Mouse (Mus musculus) left cerebral cortex, adult 9 months (tissue): Measurements from ENCODE around the gene Trim9.

Source experiments
- DNase-seq, 2 experiments: peaks; one replicate each; pipeline ENCODE4 v3.0.0; 2022; ENCODE audit warnings: low spot score in 2 of 2

Gene Trim9

DNA sequence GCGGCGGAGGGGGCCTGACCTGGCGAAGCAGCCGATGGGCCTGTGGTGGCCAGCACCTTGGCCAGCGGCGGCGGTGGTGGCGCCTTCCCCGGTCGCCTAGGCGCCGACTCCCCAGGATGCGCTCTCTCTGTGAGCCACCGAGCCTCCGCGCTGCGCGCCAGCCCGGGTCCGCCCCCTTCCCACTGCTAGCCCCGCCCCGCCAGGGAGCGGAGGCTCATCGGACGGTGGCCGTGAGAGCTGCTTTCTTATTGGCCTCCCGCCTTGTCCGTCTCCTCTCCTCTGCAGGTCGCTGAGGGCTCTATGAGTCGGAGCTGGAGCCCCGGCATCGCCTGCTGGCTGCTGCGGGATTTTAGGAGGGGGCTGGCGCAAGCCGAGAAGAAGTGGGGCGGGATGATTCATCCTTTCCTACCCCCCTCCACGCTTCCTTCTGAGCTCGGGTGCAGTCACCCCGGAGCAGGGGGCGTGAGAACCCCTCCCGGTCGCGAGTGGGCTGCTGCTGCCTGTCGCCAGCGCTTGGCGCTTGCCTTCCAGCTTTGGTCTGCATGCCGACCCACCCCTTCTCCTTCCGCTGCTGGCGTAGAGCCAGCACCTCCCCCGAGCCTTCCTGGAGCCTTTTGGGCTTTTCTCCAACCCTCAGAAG is at the start of gene Trim9:
TSS of gene Trim9 (minus strand) at position 413 of the 640 bp plus-strand sequence.
- DNase-seq: peak; percentile 98

DNA sequence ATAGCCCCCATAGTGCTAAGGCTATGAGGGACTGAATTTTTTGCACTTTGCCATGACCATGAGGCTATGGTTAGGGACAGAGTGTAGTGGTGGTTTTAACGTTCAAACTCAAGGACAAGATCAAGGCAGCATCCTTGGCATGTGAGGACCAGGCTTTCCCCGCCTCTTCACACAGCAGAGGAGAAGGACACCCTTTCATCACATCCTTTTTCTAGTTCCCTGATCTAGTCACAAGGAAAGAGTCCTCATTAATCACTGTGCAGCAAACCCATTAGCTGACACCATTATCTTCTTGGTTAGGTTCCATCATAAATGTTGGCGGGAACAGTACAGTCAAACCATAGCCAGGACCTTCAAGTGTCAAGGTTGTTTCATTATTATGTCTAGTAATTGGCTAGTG is 47.6 kb upstream of the Trim9 start:
- no peak for DNase-seq

DNA sequence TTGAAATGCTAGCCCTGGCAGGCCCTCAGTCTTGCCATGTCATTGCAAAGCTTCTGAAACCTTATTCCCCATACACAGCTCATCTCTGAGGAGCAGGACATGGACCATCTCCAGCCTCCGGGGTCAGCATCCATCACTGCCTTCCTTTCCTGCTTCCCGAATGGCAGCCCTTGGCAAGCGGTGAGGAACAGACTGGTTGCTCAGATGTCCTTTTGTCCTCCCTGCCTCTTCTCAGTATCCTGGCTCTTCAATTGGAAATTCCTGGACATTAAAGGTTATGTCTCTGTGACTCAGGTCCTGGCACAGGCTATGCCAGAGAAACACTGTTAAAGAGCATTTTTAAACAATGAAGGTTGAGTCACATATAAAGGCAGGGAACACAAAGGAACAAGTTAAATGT is 43.8 kb upstream of the Trim9 start:
- no peak for DNase-seq

DNA sequence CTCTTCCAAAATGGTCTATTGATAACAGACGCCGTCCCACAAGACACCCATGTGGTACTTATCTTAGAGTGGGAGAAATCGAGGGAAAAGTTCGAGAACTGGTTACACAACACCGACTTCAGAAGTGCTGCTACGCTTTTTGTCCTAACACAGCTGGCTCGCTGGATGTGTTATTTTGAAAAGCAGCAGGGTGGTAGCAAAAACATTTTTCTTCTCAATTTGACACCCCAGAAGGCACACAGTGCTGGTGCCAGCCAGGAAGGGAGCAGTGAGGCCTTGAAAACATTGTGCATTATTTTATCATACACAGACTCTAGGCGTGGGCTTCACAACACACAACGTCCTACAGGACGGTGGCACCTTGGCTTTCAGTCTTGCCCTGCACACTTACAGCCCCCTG is 27.6 kb upstream of the Trim9 start:
- no peak for DNase-seq

DNA sequence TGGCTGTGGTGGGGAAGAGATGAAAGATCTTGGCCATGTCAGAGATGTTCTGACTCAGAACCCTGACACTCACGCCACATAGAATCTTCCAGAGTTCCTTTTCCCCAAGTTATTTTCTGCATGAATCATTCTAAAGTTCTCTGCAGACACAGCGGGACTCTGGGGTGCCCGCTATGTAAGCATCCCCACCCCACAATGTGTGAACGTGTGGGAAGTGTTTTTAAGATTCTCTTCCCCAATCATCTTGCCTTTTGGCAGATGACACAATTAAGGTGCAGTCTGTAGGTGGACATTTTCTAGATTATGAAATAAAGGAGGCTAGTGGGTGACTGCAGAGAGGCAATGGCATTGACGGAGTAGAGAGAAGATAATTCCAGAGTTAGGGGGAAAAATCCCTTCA is 25.5 kb upstream of the Trim9 start:
- peak; percentile 57 to 58 for DNase-seq

DNA sequence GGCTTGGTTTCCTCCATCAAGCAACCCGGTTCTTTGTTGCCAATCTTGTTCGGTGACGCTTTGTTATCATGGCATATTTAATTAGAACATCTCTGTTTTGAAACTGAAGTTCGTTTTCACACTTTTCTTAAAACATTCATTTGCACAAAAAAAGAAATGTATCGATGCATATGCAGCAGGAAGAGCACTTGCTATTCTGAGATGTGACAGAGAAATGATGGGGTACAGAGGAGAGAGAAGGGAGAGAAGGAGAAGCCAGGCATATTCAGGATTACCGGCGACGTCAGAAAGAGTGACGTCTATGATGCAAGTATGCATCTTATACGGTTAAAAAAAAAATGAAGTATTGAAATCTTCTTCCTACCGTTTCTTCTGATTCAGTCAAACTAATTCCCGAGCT is 21.9 kb upstream of the Trim9 start:
- DNase-seq: no peak

DNA sequence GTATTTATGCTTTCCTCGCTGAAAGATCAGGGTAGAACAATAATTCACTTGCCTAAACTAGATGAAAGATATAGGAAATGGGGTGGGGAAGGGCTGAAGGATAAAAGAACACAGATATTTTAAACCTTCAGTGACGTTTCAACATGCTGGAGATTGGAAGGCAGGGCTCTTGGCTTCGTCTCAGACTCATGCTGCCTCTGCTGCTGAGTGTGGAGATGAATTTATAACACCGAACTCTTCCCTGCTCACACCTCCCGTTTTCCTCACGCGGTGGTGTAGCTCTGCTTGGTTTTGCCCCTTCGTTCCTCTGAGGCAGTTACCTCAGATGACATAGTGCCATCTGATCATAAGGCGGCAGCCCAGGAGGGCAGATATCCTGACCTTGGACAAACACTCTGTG is 21.4 kb upstream of the Trim9 start:
- DNase-seq: peak in 1 of 2 experiments; percentile 62

DNA sequence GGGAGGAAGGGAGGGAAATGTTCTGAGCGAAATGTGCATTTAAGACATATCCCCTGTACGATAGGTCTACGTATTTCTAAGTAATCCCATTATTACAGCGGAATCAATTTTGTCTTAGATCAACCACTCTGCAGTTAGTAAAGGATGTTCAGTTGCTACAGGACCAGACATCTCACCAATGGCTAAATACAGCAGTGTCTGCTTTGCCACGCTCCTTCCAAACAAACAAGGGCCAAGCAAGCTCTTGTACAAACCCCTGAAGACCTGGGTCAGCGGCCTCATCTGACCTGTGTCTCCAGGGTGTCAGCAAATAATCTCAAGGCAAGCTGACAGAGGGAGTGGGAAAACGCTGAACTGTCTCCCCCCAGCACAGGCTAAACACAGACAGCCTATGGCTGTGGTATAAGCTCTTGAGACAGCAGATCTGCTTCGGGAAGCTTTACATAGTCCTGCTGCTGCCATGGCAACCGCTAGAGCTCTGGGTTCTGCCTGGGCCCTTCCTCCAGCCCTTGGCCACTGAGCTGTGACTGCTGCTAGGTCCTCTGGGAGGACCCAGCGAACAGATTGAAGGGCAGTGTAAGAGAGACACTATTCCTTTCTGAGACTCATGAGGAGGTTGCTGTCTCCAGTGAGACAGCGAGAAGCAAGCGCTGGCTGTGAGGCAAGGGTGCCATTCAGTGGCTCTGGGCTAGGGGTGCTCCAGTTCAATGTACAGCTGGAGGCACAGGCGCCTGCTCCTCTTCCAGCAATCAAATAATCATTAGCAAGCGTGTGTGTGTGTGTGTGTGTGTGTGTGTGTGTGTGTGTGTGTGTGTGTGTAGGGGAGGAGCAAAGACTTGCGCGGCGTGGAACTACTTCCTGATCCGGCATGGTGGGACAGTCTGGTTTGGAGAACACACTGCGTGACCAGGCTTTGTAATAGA is 20.2 kb upstream of the Trim9 start:
- DNase-seq: peak; percentile 76 to 84

DNA sequence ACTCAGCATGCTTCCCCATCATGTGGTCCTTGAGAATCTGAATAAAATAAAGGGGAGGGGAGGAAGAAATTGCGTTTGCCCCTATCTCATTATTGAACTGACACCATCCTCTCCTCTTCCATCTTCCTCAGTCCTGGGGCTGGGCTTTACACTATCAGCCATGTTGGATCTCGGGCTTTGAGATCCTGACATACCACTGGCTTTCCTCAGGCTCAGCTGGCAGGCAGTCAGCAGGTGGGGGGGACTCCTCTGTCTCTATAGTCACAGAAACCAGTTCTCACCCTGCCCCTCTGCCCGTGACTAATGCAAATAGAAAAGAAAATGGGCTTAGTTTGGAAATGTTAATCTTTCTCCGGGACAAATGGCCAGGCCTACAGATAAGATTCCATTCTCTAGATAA is 15.6 kb upstream of the Trim9 start:
- DNase-seq: no peak

DNA sequence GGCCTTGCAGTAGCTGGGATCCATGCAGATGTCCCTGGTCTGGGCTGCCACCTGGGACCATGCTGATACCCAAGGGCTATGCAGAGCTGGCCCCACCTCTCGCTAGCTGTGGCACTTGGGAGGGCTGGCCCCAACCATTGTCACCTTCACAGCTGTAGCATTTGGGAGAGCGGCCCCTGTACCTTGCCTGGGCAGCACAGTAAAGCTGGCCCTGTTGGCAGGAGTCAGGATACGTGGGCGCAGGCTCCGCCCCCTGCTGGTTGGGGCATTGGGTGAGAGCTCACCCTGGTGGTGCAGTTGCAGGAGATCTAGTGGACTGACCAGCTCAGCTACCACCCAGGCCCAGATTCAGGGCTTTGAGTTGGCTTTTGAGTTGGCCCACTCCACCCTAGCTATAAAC is 12.9 kb upstream of the Trim9 start:
- no peak for DNase-seq

DNA sequence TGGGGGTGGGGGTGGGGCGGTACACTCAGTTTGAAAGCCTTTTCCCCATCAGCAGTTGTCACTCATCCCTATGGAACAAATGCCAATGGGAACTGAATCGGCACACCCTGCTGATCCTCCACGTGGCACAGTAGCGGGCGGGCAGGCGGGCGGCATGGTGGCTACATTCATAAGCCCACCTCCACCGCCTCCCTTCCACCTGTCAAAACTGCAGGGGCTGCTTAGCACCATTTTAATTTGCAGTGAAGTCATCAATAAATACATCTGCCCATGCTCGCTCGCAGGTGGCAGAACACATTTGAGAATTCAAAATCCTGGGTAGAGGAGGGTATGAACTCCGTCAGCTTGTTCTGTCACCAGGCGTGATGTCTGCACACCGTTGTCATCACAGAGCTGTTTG is 12.0 kb upstream of the Trim9 start:
- peak in 1 of 2 experiments; percentile 40 for DNase-seq

DNA sequence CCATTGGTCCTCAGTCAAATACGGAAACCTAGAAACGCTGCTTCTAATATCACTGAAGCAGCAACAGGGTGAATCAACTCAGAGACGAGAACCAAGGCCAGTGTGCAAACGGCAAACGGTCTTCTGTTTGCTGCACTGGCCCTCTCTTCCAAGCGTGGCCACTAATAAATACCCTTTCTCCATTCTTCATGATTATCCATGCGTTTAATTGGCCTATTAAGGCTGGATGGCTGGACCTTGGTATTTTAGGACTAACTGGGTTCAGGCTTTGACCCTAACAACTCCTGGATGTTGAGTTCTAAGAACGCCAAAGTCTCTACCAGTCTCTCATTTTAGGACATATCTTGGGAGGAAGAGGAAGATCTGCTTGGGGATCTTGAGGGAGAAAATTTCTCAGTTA is 7.5 kb upstream of the Trim9 start:
- no peak for DNase-seq

DNA sequence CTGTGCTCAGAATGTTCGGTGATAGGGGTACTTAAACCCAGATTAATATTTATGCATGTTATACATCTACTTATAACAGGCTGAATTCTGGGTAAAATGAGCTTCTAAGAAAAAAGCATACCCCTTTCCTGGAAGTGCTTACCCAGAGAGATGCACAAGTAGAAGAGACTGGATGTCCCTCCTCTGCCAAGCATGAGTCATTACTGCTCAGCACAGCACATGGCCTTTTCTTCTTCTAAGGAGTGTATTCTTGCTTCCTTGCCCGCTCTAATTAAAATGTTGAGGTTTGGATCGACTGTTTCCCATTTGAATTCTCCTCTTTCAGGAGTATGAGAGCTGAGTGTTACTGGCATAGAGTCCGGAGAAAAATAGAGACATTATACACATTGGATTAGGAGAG is 3.1 kb upstream of the Trim9 start:
- peak in 1 of 2 experiments; percentile 66 for DNase-seq

DNA sequence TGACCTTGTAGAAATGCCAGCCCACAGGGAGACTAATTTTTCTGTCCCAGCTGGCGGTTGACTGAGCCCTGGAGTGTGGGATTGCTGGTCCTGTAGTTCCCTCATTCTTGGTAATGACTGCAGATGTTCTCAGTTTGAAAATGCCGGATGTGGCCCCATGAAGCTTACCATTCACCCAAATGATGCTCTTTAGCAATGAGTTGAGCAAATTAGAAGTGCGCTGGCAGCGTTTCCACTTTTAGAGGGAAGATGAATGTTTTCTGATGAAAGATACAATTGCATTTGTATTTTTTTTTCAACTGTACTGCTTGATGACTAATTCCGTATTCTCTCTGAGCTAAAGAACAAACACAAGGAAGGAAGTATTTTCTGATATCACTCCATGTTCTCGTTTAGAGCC is 2.4 kb upstream of the Trim9 start:
- no peak for DNase-seq

DNA sequence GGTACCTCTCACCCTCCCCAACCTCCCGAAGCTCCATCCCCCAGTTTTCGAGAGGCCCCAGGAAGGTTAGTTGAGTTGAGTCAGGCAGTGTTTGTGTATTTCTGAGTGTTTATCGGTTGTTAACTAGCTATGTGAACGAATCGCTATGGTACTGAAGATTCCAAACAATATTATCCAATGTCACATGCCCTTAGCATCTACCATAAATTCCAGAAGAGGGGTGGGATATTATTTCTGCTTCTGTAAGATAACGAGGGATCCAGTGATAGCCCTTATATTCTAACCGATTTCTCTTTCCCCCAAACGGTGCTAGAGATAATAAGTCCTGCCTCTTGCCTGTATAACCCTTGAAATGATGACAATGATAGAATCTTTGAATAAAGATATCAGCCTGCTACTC is 612 bp upstream of the Trim9 start:
- DNase-seq: no peak

DNA sequence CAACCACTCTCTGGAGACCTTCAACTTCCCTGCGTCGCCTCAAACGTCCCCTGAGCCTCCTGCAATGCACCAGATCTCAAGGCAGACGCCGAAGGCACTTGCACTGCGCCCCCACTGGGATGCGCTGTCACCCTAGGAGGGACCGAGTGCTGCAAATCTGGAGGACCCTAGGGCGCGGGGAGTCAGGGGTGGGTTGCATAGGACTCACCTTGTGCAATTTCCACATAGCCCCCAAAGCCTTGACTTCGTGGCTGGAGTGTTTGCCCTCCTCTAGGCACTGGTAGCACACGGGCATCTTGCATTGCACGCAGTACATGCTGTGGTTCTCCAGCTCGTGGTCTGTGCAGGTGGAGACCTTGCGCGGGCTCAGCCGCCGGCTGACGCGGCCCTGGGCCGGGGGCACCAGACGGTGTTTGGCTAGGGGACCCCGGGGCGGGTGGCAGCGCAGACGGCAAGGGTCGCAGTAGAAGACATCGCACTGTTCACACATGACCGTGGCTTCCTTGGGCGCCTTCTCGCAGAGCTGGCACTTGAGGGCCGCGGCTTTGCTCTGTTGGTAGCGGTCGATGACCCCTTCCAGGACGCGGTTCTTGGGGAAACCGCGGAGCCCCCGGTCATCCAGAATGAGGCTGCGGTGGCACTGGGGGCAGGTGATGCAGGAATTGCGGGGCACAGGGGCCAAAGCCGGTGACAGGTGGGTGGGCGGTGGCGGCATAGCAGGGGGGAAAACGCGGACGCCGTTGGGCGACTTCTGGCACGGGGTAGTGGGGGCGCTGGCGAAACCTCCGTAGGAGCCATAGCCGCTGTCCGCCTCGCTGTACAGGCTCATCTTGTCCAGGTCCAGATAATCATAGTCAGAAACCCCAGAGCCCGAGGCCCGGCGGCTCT is 1.0 kb downstream of the Trim9 start:
- peak; percentile 46 to 77 for DNase-seq

DNA sequence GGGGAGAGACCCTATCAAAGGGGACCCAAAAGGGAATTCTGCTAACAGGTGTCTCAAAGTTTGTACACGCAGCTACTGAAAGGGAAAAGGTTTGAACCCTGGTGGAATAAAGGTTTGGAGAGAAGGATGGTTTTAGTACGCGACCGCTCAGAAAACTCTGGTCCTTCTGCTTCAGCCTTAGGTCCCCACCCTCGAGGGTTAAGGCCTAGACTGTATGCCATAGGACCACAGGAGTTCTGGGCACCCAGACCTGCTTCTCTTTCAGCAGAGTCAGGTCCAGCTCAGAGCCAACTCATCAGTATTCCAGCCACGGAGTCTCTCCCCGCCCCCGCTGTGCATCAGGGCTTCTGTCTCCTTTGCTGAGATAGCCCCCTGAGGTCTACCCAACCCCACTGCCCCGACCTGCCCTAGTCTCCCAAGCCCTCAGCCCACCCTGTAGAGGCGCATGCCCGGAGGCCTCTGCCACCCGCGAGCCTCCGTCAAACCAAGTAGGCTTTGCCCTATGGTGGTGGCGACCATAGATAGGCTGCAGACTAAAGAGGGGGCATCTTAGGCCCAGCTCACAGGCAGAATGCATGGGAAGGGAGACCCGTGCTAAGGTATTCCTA is 1.8 kb downstream of the Trim9 start:
- peak in 1 of 2 experiments; percentile 57 for DNase-seq

DNA sequence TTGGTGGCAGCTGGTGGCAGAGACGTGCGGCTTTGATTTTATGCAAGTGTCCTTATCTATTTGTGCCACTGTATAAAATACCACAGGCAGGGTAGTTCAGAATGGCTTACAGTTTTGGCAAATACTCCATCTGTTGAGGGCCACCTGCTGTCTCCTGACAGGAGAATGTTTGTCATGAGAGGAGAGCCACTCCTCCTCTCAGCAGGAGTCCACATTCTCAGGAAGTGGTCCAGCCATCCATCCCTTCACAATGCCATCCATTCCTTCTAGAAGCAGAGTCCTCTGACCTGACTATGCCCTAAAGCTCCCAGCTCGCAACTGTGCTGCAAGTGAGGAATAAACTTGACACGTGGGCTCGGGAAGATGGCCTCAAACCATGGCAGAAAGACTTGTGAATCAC is 12.2 kb downstream of the Trim9 start:
- DNase-seq: no peak

DNA sequence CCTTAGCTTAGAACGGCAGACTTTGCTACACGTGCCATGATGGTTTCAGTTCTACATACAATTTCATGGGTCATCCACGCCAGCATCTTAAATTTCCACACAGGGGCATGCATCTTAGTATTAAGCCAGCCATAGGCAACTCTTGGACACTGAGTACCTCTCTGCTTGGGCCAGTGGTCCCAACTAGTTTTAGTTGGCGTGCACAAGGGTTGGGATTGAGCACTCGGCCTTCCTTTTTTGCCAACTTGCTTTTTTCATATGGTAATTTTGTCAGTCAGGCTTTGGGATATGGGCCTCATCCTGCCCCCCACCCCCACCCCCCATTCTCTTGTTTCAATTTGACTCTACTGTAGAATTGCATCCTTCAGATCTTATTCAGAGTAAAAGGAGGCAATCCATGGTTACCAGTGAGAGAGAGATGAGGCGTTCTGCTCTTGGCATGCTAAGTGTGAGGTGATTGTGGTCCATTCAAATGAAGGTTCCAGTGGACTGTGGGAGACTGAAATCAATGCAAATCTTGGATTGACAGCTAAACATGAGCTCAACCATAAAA is 14.1 kb downstream of the Trim9 start:
- DNase-seq: no peak

DNA sequence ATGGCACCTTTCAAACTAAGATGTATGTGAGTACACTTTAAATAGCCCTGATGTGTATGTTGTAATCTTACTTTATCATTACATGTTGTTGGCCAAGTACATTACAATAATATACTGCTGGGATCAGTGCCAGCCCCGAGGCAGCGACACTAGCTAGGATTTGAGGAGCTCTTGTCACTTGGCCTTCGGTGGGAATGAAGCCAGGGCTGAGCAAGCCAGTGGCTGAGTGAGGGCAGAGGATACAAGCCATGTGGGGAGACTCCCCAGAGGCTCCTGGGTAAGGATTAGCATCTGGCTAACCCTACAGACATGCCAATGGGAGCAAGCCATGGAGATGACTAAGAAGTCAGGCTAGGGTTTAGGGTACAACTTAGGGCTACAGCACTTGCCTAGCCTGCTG is 18.4 kb downstream of the Trim9 start:
- no peak for DNase-seq

DNA sequence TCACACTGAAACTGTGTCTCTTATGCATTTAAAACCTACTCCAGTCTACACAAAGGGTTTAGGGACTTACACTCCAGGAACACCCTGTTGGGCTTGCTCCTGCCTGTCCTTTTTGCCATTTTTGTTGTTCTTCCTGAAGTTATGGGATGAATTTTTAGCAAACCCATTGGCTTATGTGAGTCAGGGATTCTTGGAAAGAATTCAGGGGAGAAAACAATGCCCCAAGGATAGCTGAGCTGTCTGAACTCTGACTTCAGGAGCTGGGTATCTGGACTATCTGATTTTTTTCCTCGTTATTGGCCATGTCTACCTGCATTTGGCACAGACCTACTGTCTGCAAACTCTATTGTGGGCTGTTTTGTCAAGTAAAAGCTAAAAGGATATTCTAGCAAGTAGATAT is 20.5 kb downstream of the Trim9 start:
- DNase-seq: no peak

DNA sequence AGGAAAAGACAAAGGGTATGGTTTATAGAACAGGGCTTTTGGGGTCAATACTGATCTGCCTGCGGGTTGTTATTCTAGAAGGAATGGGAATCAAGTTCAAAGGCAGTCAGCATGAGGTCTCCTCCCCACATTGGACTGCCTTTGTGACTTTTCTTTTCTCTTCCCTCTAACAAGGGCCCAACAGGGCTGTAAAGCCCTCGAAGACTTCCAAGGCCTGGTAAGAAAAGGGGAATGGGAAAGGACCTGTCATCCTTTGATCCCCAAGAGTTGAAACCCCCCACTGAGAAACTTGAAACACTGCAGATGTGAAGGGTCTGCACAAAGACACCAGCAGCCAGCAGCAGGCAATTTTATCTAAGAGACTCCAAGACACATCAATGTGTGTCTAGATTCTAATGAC is 21.0 kb downstream of the Trim9 start:
- no peak for DNase-seq
